Mouse (Mus musculus): ENCODE measurements around the gene Angptl6.

Angptl6 gene

GRCm38 (mm10) chr9:20886563-20886962 lies 7.0 kb upstream of the Angptl6 start:
- DNase-seq (ENCODE audit: low spot score) = no peak

- no peak for DNase-seq (ENCODE audit: low spot score)
Observed at GRCm38 (mm10) chr9:20878710-20879065, 839 bp downstream of the Angptl6 start.

GRCm38 (mm10) chr9:20878041-20878709 lies 1.4 kb downstream of the Angptl6 start:
- DNase-seq (ENCODE audit: low spot score) = peak; percentile 99

- no peak for DNase-seq (ENCODE audit: low spot score)
Observed at GRCm38 (mm10) chr9:20877118-20878040, 2.1 kb downstream of the Angptl6 start.

- no peak for DNase-seq (ENCODE audit: low spot score)
Observed at GRCm38 (mm10) chr9:20876318-20877117, 3.0 kb downstream of the Angptl6 start.

GRCm38 (mm10) chr9:20875021-20875790 lies 4.3 kb downstream of the Angptl6 start:
- DNase-seq (ENCODE audit: low spot score) = no peak

GRCm38 (mm10) chr9:20873521-20873920 lies 6.0 kb downstream of the Angptl6 start:
- no peak for DNase-seq (ENCODE audit: low spot score)

GRCm38 (mm10) chr9:20872991-20873390 lies 6.5 kb downstream of the Angptl6 start:
- no peak for DNase-seq (ENCODE audit: low spot score)

- no peak for DNase-seq (ENCODE audit: low spot score)
Observed at GRCm38 (mm10) chr9:20870211-20871173, 9.0 kb downstream of the Angptl6 start.

- no peak for DNase-seq (ENCODE audit: low spot score)
Observed at GRCm38 (mm10) chr9:20869246-20869645, 10.3 kb downstream of the Angptl6 start.

GRCm38 (mm10) chr9:20868448-20869001 lies 11.0 kb downstream of the Angptl6 start, which contains the start of gene A230050P20Rik:
Gene A230050P20Rik, plus strand, starts transcription at chr9:20868642.
- DNase-seq (ENCODE audit: low spot score) = no peak

- DNase-seq (ENCODE audit: low spot score) = no peak
Observed at GRCm38 (mm10) chr9:20866879-20867278, 12.6 kb downstream of the Angptl6 start.

GRCm38 (mm10) chr9:20862225-20862624 lies 17.3 kb downstream of the Angptl6 start:
- no peak for DNase-seq (ENCODE audit: low spot score)

GRCm38 (mm10) chr9:20861821-20862220 lies 17.7 kb downstream of the Angptl6 start:
- DNase-seq (ENCODE audit: low spot score) = no peak

GRCm38 (mm10) chr9:20859926-20860325 lies 19.6 kb downstream of the Angptl6 start:
- DNase-seq (ENCODE audit: low spot score) = no peak

GRCm38 (mm10) chr9:20857131-20857530 lies 22.4 kb downstream of the Angptl6 start:
- no peak for DNase-seq (ENCODE audit: low spot score)

GRCm38 (mm10) chr9:20850179-20850578 lies 29.3 kb downstream of the Angptl6 start:
- DNase-seq (ENCODE audit: low spot score) = no peak

- DNase-seq (ENCODE audit: low spot score) = no peak
Observed at GRCm38 (mm10) chr9:20842670-20843069, 36.9 kb downstream of the Angptl6 start.

GRCm38 (mm10) chr9:20842211-20842610 lies 37.3 kb downstream of the Angptl6 start:
- DNase-seq (ENCODE audit: low spot score) = no peak

- no peak for DNase-seq (ENCODE audit: low spot score)
Observed at GRCm38 (mm10) chr9:20838931-20839330, 40.6 kb downstream of the Angptl6 start.

Measured in left cerebral cortex, adult 11 months (tissue).